35 mouse cellular contexts compared by ENCODE assay signal in genomic region chr10:128240131-128240530, GRCm38 (mm10). TPM values are rescaled to one million over a fixed set of nuclear protein-coding genes. Genes with fewer than 3 reads are reported as not detected.
DNase-seq lines count a peak whose midpoint lies in the region; ATAC-seq and TF ChIP-seq lines count a peak whose summit lies in the region.
"Had no signal": no experiment of that assay in that cellular context is flagged by ENCODE, and none has a peak within 500 bp of the region (broad histone marks: within the 10 kb centered on the region; RNA-seq: fewer than 3 reads in every experiment).

No protein-coding gene starts in this region.

- no peak for TF ChIP-seq EP300 in liver, postnatal 0 days (IDR thresholded peaks at IDR 0.05; ENCODE audit: low read depth)

- no peak for DNase-seq in liver, postnatal 0 days
- DNase-seq in liver, result no peak
- no peak for DNase-seq in thymus, postnatal 10 days (ENCODE audit: low spot score in 2 of 2)
- DNase-seq: adrenal gland, adult 8-10 months; adrenal gland, postnatal 25 days; B cell, adult 2 months; cerebellum, adult 11-12 months; cerebellum, adult 8-10 months; cerebellum, postnatal 10 days; gastrocnemius, postnatal 14 days; heart, adult 11 months had no signal

- H3K9ac ChIP-seq in liver, postnatal 0 days (replicated peaks), result no peak overlapping the region
- no peak overlapping the region for H3K9ac ChIP-seq in hindbrain, embryonic 13.5 days
- H3K9ac ChIP-seq: embryonic facial prominence, embryonic 12.5 days; embryonic facial prominence, embryonic 15.5 days; forebrain, embryonic 13.5 days; hindbrain, embryonic 12.5 days; intestine, embryonic 15.5 days had no signal

- H3K4me3 ChIP-seq in liver, postnatal 0 days (ENCODE audit: low read depth, low read length), result no peak overlapping the region
- no peak overlapping the region for H3K4me3 ChIP-seq in hindbrain, embryonic 13.5 days
- H3K4me3 ChIP-seq: embryonic facial prominence, embryonic 12.5 days; embryonic facial prominence, embryonic 15.5 days; erythroblast, embryonic 14.5 days; forebrain, embryonic 10.5 days; forebrain, embryonic 13.5 days; hindbrain, embryonic 12.5 days; intestine, embryonic 15.5 days had no signal

- H3K27me3 ChIP-seq in liver, postnatal 0 days (ENCODE audit: insufficient read depth, low read length), result no peaks in the 10 kb centered on the region
- H3K27me3 ChIP-seq in hindbrain, embryonic 13.5 days, result no peaks in the 10 kb centered on the region
- H3K27me3 ChIP-seq: CH12.LX; embryonic facial prominence, embryonic 12.5 days; embryonic facial prominence, embryonic 15.5 days; forebrain, embryonic 13.5 days; hindbrain, embryonic 12.5 days; intestine, embryonic 15.5 days had no signal

- WGBS in liver, postnatal 0 days (ENCODE audit: insufficient replicate concordance), result 66% methylated on average over 18 of the region's 18 CpGs
- 94% methylated on average over 18 of the region's 18 CpGs for WGBS in hindbrain, embryonic 13.5 days

- H3K27ac ChIP-seq in liver, postnatal 0 days (ENCODE audit: low read depth), result no peak overlapping the region
- H3K27ac ChIP-seq in hindbrain, embryonic 13.5 days, result no peak overlapping the region
- H3K27ac ChIP-seq: embryonic facial prominence, embryonic 12.5 days; embryonic facial prominence, embryonic 15.5 days; forebrain, embryonic 10.5 days; forebrain, embryonic 13.5 days; hindbrain, embryonic 12.5 days; intestine, embryonic 15.5 days had no signal

- H3K9me3 ChIP-seq in liver, postnatal 0 days (ENCODE audit: low read length), result no peaks in the 10 kb centered on the region
- no peaks in the 10 kb centered on the region for H3K9me3 ChIP-seq in hindbrain, embryonic 13.5 days
- H3K9me3 ChIP-seq: embryonic facial prominence, embryonic 12.5 days; embryonic facial prominence, embryonic 15.5 days; forebrain, embryonic 10.5 days; forebrain, embryonic 13.5 days; G1E; hindbrain, embryonic 12.5 days; intestine, embryonic 15.5 days had no signal

- H3K4me1 ChIP-seq in liver, postnatal 0 days (ENCODE audit: insufficient read depth), result 0 out of 2 replicates have a peak, but pooled peaks cover 2% of the 10 kb centered on the region
- H3K4me1 ChIP-seq in hindbrain, embryonic 13.5 days (replicated peaks), result 0 out of 2 replicates have a peak, but pooled peaks cover 3% of the 10 kb centered on the region
- H3K4me1 ChIP-seq: intestine, embryonic 15.5 days had no signal

- TF ChIP-seq CTCF in liver, postnatal 0 days (IDR thresholded peaks at IDR 0.05; ENCODE audit: low read depth), result no peak

- ATAC-seq in liver, postnatal 0 days, result 0 out of 2 replicates have a peak, but pooled peaks have one; percentile 27
- peak; percentile 19; the same call in 1 of the 2 replicates for ATAC-seq in erythroblast, adult 5-6 weeks (replicated peaks; ENCODE audit: low FRiP score, poor library complexity, severe bottlenecking)
- ATAC-seq in megakaryocyte-erythroid progenitor cell, adult 5-6 weeks (replicated peaks; ENCODE audit: low FRiP score, low TSS enrichment, poor library complexity, severe bottlenecking), result peak; percentile 82
- no peak for ATAC-seq in hindbrain, embryonic 13.5 days (ENCODE audit: low FRiP score)
- ATAC-seq: activated CD4-positive, CD25-positive, alpha-beta regulatory T cell, adult 4 months; forebrain, embryonic 13.5 days; forebrain, embryonic 16.5 days; hindbrain, embryonic 16.5 days; intestine, embryonic 15.5 days had no signal

- no peak overlapping the region for H3K4me2 ChIP-seq in liver, postnatal 0 days (ENCODE audit: low read depth, low read length)
- no peak overlapping the region for H3K4me2 ChIP-seq in hindbrain, embryonic 13.5 days
- H3K4me2 ChIP-seq: embryonic facial prominence, embryonic 12.5 days; embryonic facial prominence, embryonic 15.5 days; forebrain, embryonic 13.5 days; heart, embryonic 11.5 days; hindbrain, embryonic 12.5 days; intestine, embryonic 15.5 days had no signal

- H3K36me3 ChIP-seq in liver, postnatal 0 days (replicated peaks; ENCODE audit: insufficient read depth, low read length), result peaks cover 43% of the 10 kb centered on the region
- peaks cover 41% of the 10 kb centered on the region for H3K36me3 ChIP-seq in hindbrain, embryonic 13.5 days

RNA-seq across cellular contexts. Expression of gene Timeless, which starts 8.3 kb away (rescaled TPM):
- 15.1 and 18.5 TPM in 2 replicates for polyA plus RNA-seq in liver, postnatal 0 days (2015; fragmentation: Nextera tagmentation; extraction: Ambion mirVana)
- 4.0 and 6.3 TPM in 2 replicates for total RNA-seq in erythroblast, adult 5-6 weeks (2015; ENCODE audit: low replicate concordance)
- total RNA-seq in erythroblast, adult 5-6 weeks (2017; ENCODE audit: low replicate concordance), result 39.4 and 44.5 TPM in 2 replicates
- 104 and 125 TPM in 2 replicates for total RNA-seq in megakaryocyte-erythroid progenitor cell, adult 5-6 weeks (2014; fragmentation: Nextera tagmentation)
- total RNA-seq in megakaryocyte-erythroid progenitor cell, adult 5-6 weeks (2017), result 105 and 128 TPM in 2 replicates
- polyA plus RNA-seq in hindbrain, embryonic 13.5 days (2015; fragmentation: Nextera tagmentation; extraction: Ambion mirVana), result 24.6 and 29.5 TPM in 2 replicates

RNA-seq across cellular contexts. Expression of gene Apon, which starts 13.8 kb away (rescaled TPM):
- polyA plus RNA-seq in liver, postnatal 0 days (2015; fragmentation: Nextera tagmentation; extraction: Ambion mirVana), result 41.8 and 42.4 TPM in 2 replicates
- 1.7 TPM in 1 of 2 replicates, not detected in the other for total RNA-seq in erythroblast, adult 5-6 weeks (2015; ENCODE audit: low replicate concordance)
- total RNA-seq in erythroblast, adult 5-6 weeks (2017; ENCODE audit: low replicate concordance), result 1.5 TPM in 1 of 2 replicates, not detected in the other
- total RNA-seq in megakaryocyte-erythroid progenitor cell, adult 5-6 weeks (2014; fragmentation: Nextera tagmentation), result 1.3 and 1.7 TPM in 2 replicates
- not detected in 2 replicates for total RNA-seq in megakaryocyte-erythroid progenitor cell, adult 5-6 weeks (2017)
- polyA plus RNA-seq in hindbrain, embryonic 13.5 days (2015; fragmentation: Nextera tagmentation; extraction: Ambion mirVana), result 0.18 and 0.27 TPM in 2 replicates
- total RNA-seq: gastrocnemius, postnatal 14 days; heart, adult 8-10 months; hematopoietic stem cell, adult 5-6 weeks had no signal
- polyA plus RNA-seq: activated CD4-positive, CD25-positive, alpha-beta regulatory T cell, adult 4 months; forebrain, embryonic 16.5 days; G1E; heart, embryonic 14.5 days; heart, postnatal 0 days had no signal

RNA-seq across cellular contexts. Expression of gene Mip, which starts 14.5 kb away (rescaled TPM):
- polyA plus RNA-seq in liver, postnatal 0 days (2015; fragmentation: Nextera tagmentation; extraction: Ambion mirVana), result not detected in 2 replicates
- not detected in 2 replicates for total RNA-seq in erythroblast, adult 5-6 weeks (2015; ENCODE audit: low replicate concordance)
- 0.84 and 0.85 TPM in 2 replicates for total RNA-seq in erythroblast, adult 5-6 weeks (2017; ENCODE audit: low replicate concordance)
- 0.74 TPM in 1 of 2 replicates, not detected in the other for total RNA-seq in megakaryocyte-erythroid progenitor cell, adult 5-6 weeks (2014; fragmentation: Nextera tagmentation)
- 1.6 TPM in 1 of 2 replicates, not detected in the other for total RNA-seq in megakaryocyte-erythroid progenitor cell, adult 5-6 weeks (2017)
- 0.14 and 0.21 TPM in 2 replicates for polyA plus RNA-seq in hindbrain, embryonic 13.5 days (2015; fragmentation: Nextera tagmentation; extraction: Ambion mirVana)
- total RNA-seq: adrenal gland, adult 8-10 months; adrenal gland, postnatal 25 days; CH12.LX; gastrocnemius, adult 18-20 months; gastrocnemius, postnatal 14 days; gastrocnemius, postnatal 4 days; heart, adult 8-10 months; heart, postnatal 25 days had no signal
- polyA plus RNA-seq: activated CD4-positive, CD25-positive, alpha-beta regulatory T cell, adult 4 months; erythroblast, embryonic 14.5 days; forebrain, embryonic 16.5 days; heart, embryonic 11.5 days; heart, embryonic 14.5 days; heart, postnatal 0 days; hindbrain, embryonic 12.5 days had no signal

RNA-seq across cellular contexts. Expression of gene Apof, which starts 28.3 kb away (rescaled TPM):
- polyA plus RNA-seq in liver, postnatal 0 days (2015; fragmentation: Nextera tagmentation; extraction: Ambion mirVana), result 1,289 and 1,338 TPM in 2 replicates
- total RNA-seq in erythroblast, adult 5-6 weeks (2015; ENCODE audit: low replicate concordance), result not detected in 2 replicates
- total RNA-seq in erythroblast, adult 5-6 weeks (2017; ENCODE audit: low replicate concordance), result not detected in 2 replicates
- total RNA-seq in megakaryocyte-erythroid progenitor cell, adult 5-6 weeks (2014; fragmentation: Nextera tagmentation), result not detected in 2 replicates
- not detected in 2 replicates for total RNA-seq in megakaryocyte-erythroid progenitor cell, adult 5-6 weeks (2017)
- polyA plus RNA-seq in hindbrain, embryonic 13.5 days (2015; fragmentation: Nextera tagmentation; extraction: Ambion mirVana), result not detected in 2 replicates
- total RNA-seq: gastrocnemius, postnatal 14 days; heart, adult 8-10 months; heart, postnatal 25 days; hematopoietic stem cell, adult 5-6 weeks had no signal
- polyA plus RNA-seq: activated CD4-positive, CD25-positive, alpha-beta regulatory T cell, adult 4 months; brain, embryonic 14.5 days; embryonic facial prominence, embryonic 12.5 days; embryonic facial prominence, embryonic 15.5 days; erythroblast, embryonic 14.5 days; forebrain, embryonic 10.5 days; forebrain, embryonic 13.5 days; forebrain, embryonic 16.5 days; G1E; heart, embryonic 14.5 days; heart, postnatal 0 days; hindbrain, embryonic 12.5 days had no signal

RNA-seq across cellular contexts. Expression of gene Spryd4, which starts 28.5 kb away (rescaled TPM):
- polyA plus RNA-seq in liver, postnatal 0 days (2015; fragmentation: Nextera tagmentation; extraction: Ambion mirVana), result 54.0 and 61.1 TPM in 2 replicates
- total RNA-seq in erythroblast, adult 5-6 weeks (2015; ENCODE audit: low replicate concordance), result 6.3 and 6.7 TPM in 2 replicates
- total RNA-seq in erythroblast, adult 5-6 weeks (2017; ENCODE audit: low replicate concordance), result 1.4 and 3.1 TPM in 2 replicates
- total RNA-seq in megakaryocyte-erythroid progenitor cell, adult 5-6 weeks (2014; fragmentation: Nextera tagmentation), result 37.3 and 44.4 TPM in 2 replicates
- total RNA-seq in megakaryocyte-erythroid progenitor cell, adult 5-6 weeks (2017), result 31.2 and 39.7 TPM in 2 replicates
- 19.6 and 21.7 TPM in 2 replicates for polyA plus RNA-seq in hindbrain, embryonic 13.5 days (2015; fragmentation: Nextera tagmentation; extraction: Ambion mirVana)
